Mouse (Mus musculus): ENCODE data around the gene Wfdc2.

- no peak for TF ChIP-seq CTCF (IDR thresholded peaks at IDR 0.05; ENCODE audit: control insufficient read depth, insufficient read depth, insufficient replicate concordance, low read depth, low read length)
- TF ChIP-seq POLR2A (IDR thresholded peaks at IDR 0.05; ENCODE audit: control insufficient read depth, low read depth, low read length), result no peak
Measured at GRCm38 (mm10) chr2:164515897-164516296, 46.3 kb upstream of the Wfdc2 start.

Data from testis, adult 2 months (tissue).